Mouse (Mus musculus) 416B (cell line): ENCODE measurements at regions not wholly inside any gene's neighbourhood (a gene's known extent, or its start where the extent isn't known, plus 50 kb on each side); places are given as distances from the start of the nearest gene placed in this dataset.
A peak's percentile ranks its signal among the peaks of the same experiment; 100 is the strongest.

Experiments used
- DNase-seq: peaks from one replicate; pipeline ENCODE4 v3.0.0; 2011; ENCODE audit warnings: low read depth

DNA sequence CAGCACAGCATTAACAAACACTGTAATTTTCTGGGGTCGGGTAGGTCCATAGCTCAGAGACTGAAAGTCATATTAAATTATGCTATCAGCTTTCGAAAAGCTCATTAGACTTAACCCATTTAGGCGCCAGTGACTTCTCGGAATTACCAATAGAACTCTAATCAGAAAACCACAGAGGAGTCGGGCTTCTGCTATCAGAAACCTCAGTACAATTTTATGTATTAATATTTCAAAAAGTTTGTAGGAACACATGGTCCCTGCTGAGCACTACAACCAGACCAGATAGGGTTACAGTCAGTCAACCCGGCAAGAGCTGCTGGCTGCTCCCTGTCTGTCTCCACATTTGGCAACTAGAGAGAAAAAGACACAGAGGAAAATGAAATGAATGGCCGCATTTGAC lies 647.3 kb upstream of the Pabpc4l start:
- no peak for DNase-seq

DNA sequence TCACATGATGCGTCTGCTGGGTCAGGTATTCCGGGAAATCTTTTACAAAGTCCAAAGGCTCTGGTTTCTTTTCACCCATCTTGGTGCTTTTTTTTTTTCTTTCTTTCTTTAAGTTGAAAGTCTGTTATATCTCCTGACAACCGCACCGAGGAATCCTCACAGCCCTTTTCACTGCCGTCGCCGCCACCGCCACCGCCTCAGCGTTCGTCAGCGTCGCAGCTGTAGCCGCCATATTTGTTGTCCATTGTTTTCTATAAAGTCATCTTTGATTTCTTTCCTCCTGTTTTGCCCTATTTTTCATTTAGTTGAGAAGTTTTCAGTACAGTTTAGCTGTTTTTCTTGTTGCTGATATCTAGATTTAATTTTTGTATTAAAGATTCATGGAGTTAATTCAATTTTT lies 603.5 kb upstream of the Pabpc4l start:
- DNase-seq: no peak

DNA sequence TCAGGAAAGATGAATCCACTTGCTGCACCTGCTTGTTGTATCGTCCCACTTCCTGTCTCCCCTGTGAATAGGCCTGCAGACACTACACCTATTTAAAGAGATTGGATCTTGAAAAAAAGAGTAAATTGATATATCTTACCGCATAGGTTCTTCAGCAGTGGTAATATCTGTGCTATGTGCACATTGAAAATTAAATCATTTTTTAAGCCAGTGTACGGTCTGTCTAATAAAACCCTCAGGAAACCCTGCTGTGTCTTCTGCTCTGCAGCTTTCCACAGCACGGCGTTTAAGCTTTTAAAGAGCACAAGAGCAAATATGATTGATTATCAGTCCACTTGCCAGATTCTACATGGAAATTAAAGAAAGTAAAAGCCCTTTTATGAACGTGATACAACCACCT lies 577.7 kb upstream of the Pabpc4l start:
- no peak for DNase-seq

DNA sequence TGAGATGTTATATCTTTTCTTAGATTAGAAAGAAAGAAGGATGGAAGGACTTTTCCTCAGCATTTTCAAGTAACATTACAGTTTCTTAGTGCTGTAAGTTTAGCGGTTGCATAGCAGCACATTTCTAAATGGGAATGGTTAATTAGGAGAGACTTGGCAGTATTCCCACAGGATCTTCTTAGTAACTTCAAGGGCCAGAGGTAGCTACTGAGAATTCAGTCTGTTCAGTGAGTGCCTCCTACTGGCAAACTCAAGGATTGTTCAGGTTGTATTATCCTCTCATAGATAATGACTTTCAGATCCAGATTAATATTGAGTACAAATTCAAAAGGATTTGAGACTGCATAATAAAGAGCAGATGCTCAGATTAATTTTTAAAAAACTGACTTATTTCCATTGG lies 571.3 kb upstream of the Pabpc4l start:
- no peak for DNase-seq

DNA sequence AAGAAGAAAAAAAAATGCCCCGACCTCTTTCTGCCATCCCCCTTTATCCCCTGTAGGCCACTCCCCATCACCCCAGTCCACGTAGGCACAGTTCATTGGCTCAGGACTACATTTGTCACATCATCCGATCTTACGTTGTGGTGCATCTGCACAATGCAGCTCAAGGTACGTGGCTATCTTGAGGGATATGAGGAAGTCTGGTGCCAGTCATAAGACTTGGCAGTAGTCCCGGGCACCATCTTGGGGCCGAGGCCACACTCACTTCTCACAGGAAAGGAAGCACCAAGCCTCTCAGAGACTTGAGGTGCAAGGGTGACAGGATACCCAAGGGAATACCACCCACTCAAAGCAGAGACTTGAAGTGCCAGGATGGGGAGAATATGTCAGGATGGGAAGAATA lies 570.5 kb upstream of the Pabpc4l start:
- no peak for DNase-seq

DNA sequence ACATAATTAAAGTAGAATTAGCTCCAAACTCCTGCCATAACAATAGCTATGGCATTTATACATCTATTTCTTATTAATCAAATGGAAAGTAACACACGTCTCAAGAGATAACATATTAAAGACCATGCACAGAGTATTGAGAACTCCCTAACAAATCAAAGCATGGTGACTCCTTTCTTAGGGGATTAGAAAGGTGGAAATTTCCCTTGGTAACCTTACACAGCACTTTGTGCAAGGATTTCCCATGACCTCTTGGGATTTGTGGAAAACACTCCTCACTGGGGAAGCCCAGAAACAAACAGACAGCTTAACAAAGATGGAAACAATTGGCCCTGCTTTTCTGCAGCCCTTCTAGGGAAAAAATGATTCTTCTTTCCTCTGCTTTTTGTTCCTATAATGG lies 562.4 kb upstream of the Pabpc4l start:
- DNase-seq: no peak

DNA sequence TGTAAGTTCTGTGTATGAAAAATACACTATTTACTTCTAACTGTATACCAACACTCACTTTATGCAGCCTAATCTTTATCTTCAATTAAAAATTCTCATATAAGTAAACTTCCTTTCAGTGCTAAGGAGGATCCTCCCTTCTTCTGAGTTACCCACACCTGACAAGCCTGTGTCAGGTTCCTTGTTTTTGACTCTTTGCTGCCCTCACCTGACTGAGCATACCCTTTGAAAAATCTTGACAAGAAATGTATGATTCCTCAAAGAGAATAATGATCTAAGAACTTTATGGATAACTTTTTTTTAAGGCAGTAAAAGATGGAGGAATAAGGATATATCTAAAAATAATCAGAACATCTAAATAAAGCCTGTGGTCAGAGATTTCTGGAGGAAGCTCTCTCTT lies 550.9 kb upstream of the Pabpc4l start:
- DNase-seq: peak; percentile 18

DNA sequence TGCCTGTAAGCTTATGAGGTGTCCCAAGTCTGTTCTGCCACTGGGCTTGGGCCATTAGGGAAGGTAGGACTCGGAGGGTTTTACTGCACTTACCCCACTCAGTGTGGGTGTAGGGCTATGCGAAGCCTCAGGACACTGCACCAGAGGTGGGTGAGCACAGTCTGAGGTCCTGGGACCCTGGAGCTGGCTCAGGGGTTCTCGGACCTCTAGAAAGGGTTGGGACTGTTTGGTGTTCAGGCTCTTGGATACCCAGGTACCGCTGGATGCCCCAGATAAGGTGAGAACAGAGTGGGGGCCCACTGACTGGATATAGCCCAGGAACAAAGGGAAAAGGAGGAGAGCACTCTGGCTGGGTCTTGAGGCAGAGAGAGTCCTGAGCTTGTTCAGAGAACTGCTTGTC lies 522.7 kb upstream of the Pabpc4l start:
- no peak for DNase-seq

DNA sequence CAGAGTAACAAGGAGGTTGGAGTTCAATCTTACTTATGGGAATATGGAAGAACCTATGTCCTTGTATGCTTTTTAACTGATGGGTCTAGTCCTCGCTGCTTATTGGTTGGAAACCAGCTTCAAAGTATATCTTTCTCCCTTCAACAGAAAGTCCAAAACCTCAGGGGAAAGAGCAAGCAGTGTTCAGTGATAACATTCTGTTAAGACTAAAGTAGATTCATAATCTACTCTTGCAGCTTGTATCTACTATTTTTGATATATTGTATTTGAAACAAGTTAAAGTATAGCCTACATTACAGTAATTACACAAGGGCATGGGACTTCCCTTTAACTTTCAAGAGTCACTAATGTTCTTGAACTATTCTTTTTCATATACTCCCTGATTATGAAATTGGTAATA lies 522.0 kb upstream of the Pabpc4l start:
- DNase-seq: no peak

DNA sequence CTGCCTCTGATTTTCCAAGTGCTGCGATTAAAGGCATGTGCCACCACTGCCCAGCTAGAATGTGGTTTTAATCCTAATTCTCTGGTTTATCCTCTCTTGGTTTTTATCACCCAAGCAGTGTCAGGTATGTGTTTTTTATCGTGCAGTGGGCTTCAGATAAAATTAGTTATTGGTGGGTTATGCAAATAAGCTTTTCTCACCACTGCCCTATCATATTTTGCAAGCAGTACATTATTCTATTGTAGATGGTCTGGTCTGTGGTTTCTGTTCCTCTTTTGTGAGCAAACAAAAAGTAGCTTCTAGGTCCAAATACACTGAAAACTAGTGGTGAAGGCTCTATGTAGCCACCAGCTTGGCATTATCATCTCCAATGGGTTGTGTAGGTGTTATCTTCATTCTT lies 503.4 kb upstream of the Pabpc4l start:
- peak; percentile 13 for DNase-seq

DNA sequence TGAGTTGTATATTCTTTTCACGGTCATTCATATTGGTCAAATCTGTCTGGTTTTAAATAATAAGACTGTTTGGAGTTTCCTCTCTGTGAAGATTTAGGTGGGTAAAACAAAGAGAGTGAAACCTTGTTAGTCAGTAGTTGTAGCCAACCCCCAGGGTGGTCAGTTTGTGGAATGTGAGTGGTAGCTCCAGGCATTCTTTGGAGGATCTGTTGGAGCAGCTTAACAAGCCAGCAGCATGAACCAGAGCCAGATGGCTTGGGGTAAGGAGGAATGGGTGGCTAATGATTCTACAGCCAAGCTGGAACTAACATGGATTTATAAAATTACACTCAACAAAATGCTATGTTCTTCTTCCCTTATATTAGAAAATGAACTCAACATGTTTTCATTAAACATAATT lies 489.7 kb upstream of the Pabpc4l start:
- no peak for DNase-seq

DNA sequence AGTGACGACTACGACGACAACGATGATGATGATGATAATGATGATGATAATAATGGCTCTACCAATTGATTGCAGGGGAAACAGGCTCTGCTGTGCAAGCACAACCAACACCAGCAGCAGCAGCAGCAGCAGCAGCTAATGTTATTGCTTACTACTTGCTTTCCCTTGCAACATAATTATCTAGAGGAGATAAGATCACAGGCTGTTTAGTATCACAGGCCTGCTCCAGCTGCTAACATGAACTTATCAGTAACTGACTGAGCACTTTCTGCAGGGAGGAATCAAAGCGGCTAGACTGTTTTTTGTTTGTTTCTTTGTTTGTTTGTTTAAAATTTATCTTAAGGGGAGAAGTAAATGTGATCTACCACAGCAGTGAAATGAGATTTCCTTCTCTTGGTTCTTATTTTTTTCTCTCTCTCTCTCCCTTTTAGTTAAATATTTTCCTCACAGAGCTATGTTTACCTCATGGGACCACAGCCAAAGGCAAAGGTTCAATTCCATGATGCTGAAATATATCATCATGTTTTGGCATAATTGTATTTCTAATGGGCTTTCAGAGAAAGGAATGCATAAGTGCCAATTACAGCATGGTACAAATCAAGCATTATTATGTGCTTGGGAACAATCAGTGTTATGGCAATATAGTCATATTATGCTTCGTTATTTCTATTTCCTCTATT lies 443.2 kb upstream of the Pabpc4l start:
- DNase-seq: no peak

DNA sequence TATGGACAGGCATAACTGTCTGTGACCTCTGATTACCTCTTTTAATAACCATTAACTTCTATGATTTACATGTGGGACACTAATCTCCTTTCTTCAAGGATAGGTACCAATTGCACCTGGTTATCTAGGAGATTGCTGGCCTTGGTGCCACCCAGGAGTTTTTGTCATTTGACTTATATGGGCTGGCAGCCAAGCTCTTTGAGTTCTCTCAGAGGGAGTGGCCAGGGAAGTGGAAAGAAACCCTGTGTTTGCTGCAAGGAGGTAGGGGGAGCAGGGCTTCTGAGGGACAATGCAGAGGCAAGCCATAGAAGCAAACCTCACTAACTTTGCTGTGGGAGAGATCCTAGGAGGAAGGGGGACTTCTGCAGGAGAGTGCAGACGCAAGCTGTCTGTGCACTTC lies 427.8 kb upstream of the Pabpc4l start:
- DNase-seq: no peak

DNA sequence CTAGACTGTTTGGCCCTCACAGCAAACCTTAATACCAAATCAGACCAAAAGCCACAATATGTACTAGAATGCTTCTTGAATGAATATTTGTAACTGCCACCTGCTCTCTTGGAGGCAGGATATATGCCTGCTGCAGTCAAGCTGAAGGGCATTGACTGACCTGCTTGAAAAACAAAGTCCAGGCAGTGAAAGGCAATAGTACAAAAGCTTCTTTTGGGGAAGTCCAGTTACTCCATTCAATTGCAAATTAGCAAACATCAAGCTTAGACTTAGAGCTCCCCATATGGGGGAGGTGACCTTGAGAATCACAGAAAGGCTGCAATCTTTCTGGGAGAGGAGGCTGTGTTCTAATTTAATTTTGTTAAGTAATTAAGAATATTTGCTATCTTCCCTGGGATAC lies 422.9 kb upstream of the Pabpc4l start:
- no peak for DNase-seq

DNA sequence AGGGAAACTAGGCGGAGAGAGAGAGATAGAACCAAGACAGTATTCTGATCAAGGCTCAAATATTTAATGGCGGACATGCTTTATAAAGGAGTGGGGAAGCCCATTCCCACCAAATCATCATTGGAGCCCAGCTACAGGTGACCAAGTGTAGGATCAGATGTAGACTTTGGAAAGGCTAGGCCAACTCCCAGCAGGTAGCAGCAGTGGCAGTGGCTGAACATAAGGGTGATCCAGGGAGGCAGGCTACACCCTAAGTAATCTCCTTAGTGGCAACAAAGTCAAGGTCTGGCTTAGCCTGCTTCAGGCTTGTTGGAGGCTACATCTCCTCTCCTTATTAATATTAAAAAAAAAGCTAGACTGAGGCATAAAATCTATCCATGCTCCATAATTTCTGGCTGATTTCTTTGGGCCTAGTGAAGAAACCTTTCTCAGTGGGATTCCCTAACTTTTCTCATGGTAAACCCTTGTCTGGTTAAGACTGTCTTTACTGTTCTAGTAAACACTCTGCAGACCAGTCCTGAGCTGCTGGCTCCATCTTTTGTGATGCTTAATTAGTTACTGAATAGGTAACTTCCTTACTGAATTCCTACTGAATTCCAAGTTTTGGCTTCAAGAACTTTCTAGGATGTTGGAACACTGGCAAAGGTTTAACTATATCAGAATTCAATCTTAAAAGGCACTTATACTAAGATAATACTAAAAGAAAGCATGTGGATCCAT lies 421.7 kb upstream of the Pabpc4l start:
- DNase-seq: no peak

DNA sequence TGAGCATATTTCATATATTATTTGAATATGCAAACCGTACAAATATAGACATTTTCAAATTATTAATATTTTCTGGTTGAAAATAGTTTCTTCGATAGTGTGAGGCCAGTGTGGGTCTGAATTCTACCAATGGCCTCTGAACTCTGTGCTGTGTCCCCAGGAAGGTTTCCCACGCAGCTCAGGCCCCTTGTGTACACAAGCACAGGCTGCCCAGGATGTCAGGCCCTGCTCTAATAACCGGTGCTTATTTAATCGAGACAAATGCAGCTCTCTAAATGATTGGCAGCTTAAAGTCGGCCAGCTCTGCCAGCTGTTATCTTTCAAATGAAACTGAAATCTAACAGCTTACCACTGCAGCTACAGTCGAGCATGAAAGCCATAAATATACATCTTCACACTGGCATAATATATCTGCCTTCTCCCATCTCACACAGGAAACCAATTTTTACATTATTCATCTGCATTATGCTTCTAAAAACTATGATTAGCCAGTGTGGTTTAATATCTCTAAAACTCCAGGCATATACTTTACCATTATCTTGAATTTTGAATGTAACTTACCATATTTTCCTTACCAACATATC lies 400.5 kb upstream of the Pabpc4l start:
- DNase-seq: peak; percentile 7

DNA sequence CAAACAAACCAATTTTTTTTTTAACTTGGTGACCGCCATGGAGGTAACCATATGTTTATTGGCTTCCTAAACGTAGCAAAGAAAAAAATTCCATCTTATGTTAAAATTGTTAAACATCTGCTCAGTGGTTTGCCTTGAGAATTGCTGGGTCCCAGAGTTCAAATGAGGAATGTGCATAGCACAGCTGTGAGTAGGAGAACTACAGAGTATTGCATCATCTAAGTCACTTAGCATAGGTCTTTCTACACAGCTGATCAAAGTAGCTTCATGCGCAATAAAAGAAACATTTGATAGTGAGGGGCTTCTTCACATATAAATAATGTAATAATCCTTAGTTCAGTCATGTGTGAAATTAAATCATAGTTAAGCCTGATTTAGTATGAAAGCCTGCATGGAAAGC lies 380.7 kb upstream of the Pabpc4l start:
- DNase-seq: no peak
